Mouse (Mus musculus): ENCODE measurements around the gene Exoc2. TPM values are rescaled to one million over a fixed set of nuclear protein-coding genes. Genes with fewer than 3 reads are reported as not detected.

The Exoc2 gene
- polyA plus RNA-seq, 1 experiment from 2014 or later = 38.7 TPM

DNA sequence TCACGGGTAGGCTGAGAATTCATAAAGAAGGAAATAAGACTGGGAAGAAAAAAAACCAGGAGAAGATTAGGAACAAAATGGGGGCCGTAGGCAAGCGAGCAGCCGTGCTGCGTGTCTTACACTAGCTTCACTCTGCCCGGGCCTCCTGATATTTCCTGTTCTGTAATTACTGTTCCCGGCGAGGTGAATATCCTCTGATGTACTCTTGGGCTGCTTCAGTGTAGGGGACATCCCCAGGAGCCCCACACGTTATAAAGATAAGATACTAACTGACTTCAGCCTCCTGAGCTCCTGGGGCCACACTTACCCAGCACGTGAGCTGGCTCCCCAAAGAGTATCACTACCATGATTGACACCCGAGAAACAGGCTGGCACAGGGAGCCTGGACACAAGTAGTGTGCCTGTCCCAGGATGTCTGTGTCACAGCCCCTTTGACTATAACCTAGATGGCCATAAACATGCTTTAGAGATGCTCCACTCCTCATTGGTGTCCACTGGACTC, 196.2 kb downstream of the Exoc2 start:
- no peak for DNase-seq (ENCODE audit: low spot score)
- no peak overlapping the region for H3K4me3 ChIP-seq
- no peaks in the 10 kb centered on the region for H3K36me3 ChIP-seq (replicated peaks)
- H3K9me3 ChIP-seq = no peaks in the 10 kb centered on the region
- H3K4me1 ChIP-seq = peaks cover 24% of the 10 kb centered on the region
- 72% methylated on average over 11 of the region's 11 CpGs for WGBS
- no peak overlapping the region for H3K27ac ChIP-seq (replicated peaks)
- H3K27me3 ChIP-seq (replicated peaks; ENCODE audit: low read depth, poor library complexity, severe bottlenecking) = no peaks in the 10 kb centered on the region

DNA sequence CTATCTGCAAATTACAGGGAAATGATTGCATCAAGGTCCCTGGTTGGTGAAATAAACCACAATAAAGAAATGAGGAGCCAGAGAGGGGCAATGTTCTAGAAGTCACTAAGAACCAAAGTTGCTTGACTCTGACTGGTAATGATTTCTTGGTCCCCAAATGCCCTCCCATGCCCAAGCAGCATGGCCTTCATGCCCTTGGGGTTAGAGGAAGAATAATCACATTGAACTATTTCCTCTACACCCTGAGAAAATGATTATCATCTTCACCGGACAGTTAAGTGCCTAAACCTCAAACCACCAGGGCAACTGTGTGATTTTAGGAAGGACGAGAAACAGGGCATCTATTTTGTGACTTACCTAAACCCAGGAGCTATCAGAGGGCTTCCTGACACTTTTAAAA, 197.9 kb downstream of the Exoc2 start:
- H3K4me3 ChIP-seq = no peak overlapping the region
- no peaks in the 10 kb centered on the region for H3K9me3 ChIP-seq
- no peak overlapping the region for H3K27ac ChIP-seq (replicated peaks)
- H3K27me3 ChIP-seq (replicated peaks; ENCODE audit: low read depth, poor library complexity, severe bottlenecking) = no peaks in the 10 kb centered on the region
- no peak for DNase-seq (ENCODE audit: low spot score)
- no peaks in the 10 kb centered on the region for H3K36me3 ChIP-seq (replicated peaks)
- H3K4me1 ChIP-seq = peaks cover 7% of the 10 kb centered on the region; the same call in 1 of the 2 replicates
- WGBS = 75% methylated on average over 2 of the region's 2 CpGs

DNA sequence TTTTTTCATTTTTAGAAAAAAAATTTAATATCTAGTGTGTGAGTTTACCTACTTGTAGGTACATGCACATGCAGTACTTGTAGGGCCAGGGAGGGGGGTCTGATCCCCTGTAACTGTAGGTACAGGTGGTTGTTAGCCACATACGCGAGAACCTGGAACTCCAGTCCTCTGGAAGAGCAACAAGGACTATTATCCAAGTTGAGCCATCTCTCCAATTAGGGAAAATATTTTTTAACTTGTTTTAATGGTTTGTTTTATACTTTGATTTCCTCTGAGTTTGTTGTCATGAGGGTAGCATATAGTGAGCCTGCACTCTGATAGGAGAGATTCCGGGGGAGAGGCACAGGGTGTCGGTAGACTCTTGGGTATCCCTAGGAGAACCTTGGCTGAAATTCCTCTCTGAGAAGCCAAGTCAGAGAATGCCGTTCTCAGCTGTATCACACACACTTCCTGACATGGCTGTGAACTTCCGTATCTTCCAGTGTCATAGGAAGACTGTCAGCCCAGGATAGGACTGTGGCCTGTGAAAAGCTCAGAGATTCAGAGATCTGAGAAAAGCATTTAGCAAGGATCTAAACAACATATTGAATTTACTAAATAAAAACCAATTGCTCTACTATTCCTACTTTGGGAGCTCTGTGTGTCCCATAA, 206.3 kb downstream of the Exoc2 start:
- peaks cover 4% of the 10 kb centered on the region; the same call in 1 of the 2 replicates for H3K4me1 ChIP-seq
- WGBS = 87% methylated on average over 6 of the region's 6 CpGs

DNA sequence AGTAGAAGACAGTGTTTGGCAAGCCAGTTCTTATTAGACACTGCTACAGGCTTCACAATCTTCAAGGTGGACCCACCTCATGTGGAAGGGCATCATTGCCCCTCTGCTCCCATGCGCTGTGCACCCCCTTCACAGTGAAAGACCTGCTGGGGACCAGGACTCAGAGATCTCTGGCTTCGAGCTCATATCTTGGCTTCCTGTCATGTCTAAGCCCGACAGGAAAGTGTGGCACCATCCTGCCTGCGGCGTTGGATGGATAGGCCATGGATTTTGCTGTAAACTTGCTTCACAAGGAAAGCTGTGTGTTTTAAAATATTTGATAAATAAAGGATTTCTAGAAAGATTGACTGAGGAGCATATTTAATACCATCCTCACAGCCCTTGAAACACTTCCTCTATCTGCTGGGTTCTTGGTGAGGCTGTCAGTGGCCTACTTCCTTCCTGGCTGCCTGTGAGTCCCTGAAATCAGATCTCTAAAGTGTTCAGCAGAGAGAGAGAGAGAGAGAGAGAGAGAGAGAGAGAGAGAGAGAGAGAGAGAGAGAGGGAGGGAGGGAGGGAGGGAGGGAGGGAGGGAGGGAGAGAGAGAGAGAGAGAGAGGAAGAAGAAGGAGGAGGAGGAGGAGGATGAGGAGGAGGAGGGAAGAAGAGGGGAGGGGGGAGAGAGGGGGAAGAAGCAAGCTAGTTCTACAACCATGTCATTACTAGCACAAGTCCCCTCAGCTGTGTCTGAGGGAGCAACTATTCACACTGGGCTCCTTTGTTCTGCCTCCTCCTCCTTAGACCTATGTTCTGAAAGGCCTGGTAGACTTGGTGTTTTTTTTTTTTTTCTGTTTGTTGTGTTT, 207.0 kb downstream of the Exoc2 start:
- WGBS = 90% methylated on average over 5 of the region's 5 CpGs

More for the DNA sequence above, 206.3 kb downstream of the Exoc2 start:
- Histone ChIP-seq H3K27ac (replicated peaks) (no peak overlapping the region), H3K9me3 (no peaks in the 10 kb centered on the region), H3K27me3 (replicated peaks; ENCODE audit: low read depth, poor library complexity, severe bottlenecking) (no peaks in the 10 kb centered on the region), H3K4me3 (no peak overlapping the region), H3K36me3 (replicated peaks) (no peaks in the 10 kb centered on the region)
- no peak for DNase-seq (ENCODE audit: low spot score)

DNA sequence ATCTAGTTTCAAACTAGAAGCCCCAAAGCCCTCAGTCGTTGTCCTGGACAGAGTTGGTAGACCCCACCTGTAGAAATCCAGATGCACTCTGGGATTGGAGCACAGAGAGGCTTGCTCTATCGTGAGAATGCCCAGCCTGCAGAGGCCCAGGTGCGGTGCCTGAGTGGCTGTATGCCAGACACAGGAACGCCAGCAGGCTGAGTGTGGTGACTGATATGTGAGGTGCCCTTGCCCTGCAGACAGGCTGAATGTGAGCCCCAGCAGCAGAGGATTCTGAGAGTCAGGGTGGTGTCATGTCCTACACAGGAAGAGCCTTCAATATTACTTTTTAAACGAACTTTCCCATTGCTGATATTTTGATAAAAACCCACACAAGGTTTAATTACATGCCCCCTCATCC, 208.0 kb downstream of the Exoc2 start:
- Histone ChIP-seq H3K4me3 (no peak overlapping the region), H3K27me3 (replicated peaks; ENCODE audit: low read depth, poor library complexity, severe bottlenecking) (no peaks in the 10 kb centered on the region), H3K27ac (replicated peaks) (no peak overlapping the region), H3K36me3 (replicated peaks) (no peaks in the 10 kb centered on the region), H3K9me3 (no peaks in the 10 kb centered on the region), H3K4me1 (peaks cover 4% of the 10 kb centered on the region; the same call in 1 of the 2 replicates)
- DNase-seq (ENCODE audit: low spot score) = no peak
- 80% methylated on average over 5 of the region's 5 CpGs for WGBS

More for the DNA sequence above, 207.0 kb downstream of the Exoc2 start:
- Histone ChIP-seq H3K36me3 (replicated peaks) (no peaks in the 10 kb centered on the region), H3K27me3 (replicated peaks; ENCODE audit: low read depth, poor library complexity, severe bottlenecking) (no peaks in the 10 kb centered on the region), H3K4me1 (peaks cover 4% of the 10 kb centered on the region; the same call in 1 of the 2 replicates), H3K9me3 (no peaks in the 10 kb centered on the region), H3K4me3 (no peak overlapping the region), H3K27ac (replicated peaks) (no peak overlapping the region)
- no peak for DNase-seq (ENCODE audit: low spot score)

DNA sequence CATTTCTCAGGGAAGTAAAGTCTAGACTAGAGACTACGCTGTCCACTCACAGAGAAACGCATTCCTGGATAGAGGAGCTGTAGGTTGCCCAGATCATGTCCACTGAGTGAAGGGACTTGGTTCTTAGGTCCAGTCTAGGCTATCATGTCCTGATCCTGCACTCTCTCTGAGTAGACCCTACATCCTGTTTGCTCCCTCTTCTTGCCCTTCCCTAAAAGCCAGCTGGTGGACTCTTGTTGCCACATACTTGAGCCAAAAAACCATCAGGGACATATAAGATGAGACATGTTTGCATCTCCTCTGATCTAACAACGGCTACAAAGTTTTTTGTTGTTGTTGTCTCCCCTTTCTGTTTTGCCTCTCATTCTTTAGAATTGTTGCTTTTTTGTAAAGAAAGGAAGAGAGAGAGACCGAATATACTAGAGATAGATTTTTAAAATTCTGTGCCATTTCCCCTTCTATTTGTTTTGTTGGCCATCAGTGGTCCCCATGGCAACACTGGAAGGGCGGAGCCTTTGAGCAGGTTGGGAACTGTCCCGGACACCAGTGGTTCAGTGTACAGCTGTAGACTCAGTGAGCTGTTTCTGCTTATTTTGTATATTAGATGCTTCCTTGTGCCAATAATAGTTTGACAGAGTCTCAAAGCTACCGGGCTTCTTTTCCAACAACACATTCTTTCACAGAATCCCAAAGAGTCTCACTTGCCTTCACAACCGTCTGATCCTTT, 209.7 kb downstream of the Exoc2 start:
- Histone ChIP-seq H3K9me3 (no peaks in the 10 kb centered on the region), H3K27ac (replicated peaks) (no peak overlapping the region), H3K4me3 (no peak overlapping the region), H3K27me3 (replicated peaks; ENCODE audit: low read depth, poor library complexity, severe bottlenecking) (no peaks in the 10 kb centered on the region; the same call in 1 of the 2 replicates), H3K36me3 (replicated peaks) (no peaks in the 10 kb centered on the region), H3K4me1 (peaks cover 4% of the 10 kb centered on the region; the same call in 1 of the 2 replicates)
- WGBS = 80% methylated on average over 8 of the region's 8 CpGs
- DNase-seq (ENCODE audit: low spot score) = no peak

Other genes with a start within 250 kb of the Exoc2 start
- 0.03 and 0.06 TPM in 2 replicates for gene Irf4, start 224.9 kb downstream of the Exoc2 start, polyA plus RNA-seq (2016; fragmentation: Nextera tagmentation; extraction: Ambion mirVana)
- gene Hus1b, start 26.3 kb downstream of the Exoc2 start, polyA plus RNA-seq (2016; fragmentation: Nextera tagmentation; extraction: Ambion mirVana) = 0.32 TPM in 1 of 2 replicates, not detected in the other
- 0.14 and 0.19 TPM in 2 replicates for gene Gm5447, start 111 bp upstream of the Exoc2 start, polyA plus RNA-seq (2016; fragmentation: Nextera tagmentation; extraction: Ambion mirVana)

Data from embryonic facial prominence, embryonic 10.5 days (tissue).